Mouse (Mus musculus): ENCODE data around the gene Pdgfc. TPM values are rescaled to one million over a fixed set of nuclear protein-coding genes. Genes with fewer than 3 reads are reported as not detected.

The Pdgfc gene
- under 1 TPM; 0.05 to 0.62 TPM for polyA plus RNA-seq (2017; shearing (Covaris generic))

DNA sequence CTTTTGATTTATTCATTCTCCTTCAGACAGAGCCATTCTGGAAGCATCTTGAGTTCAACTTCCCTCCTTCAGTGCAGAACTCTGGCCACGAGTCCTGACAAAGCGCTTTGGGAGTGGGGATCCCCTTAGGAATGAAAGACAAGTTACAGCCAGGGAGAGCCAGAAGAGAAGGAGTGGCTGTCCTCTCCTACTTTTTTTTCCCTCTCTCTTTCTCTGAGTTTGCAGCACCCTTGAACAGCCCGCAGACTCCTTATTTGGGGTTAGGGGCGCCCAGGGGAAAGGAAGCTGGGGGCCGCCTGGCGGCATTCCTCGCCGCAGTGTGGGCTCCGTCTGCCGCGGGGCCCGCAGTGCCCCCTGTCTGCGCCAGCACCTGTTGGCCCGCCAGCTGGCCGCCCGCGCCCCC is at the start of gene Pdgfc:
Gene Pdgfc, plus strand, starts transcription at position 266 of the 403 bp plus-strand sequence.

Other genes with a start within 250 kb of the Pdgfc start
- gene Gria2, start 233.6 kb upstream of the Pdgfc start, polyA plus RNA-seq (2017; shearing (Covaris generic)): 1 to 10 TPM in 1 of 2 experiments, under 1 TPM in 1; 0.07 to 1.1 TPM
- gene Glrb, start 122.8 kb upstream of the Pdgfc start, polyA plus RNA-seq (2017; shearing (Covaris generic)): under 1 TPM in 1 of 2 experiments, not detected in 1; 0.31 TPM

All from inflammation-experienced regulatory T-cells (primary cell).